ENCODE assay signal across 8 mouse cellular contexts in genomic region chr7:127745251-127745651, GRCm38 (mm10). TPM values are rescaled to one million over a fixed set of nuclear protein-coding genes. Genes with fewer than 3 reads are reported as not detected.
DNase-seq lines count a peak whose midpoint lies in the region; ATAC-seq and TF ChIP-seq lines count a peak whose summit lies in the region.

No protein-coding gene starts in this region.

- no peak for TF ChIP-seq CTCF in bone marrow, adult 2 months (IDR thresholded peaks at IDR 0.05; ENCODE audit: control insufficient read depth, insufficient read depth, low read length)
- no peak for TF ChIP-seq CTCF in midbrain, postnatal 0 days (IDR thresholded peaks at IDR 0.05)

- WGBS in bone marrow, adult 2 months = 0% methylated on average over 19 of the region's 19 CpGs
- under 1% methylated on average over 19 of the region's 19 CpGs for WGBS in embryonic facial prominence, embryonic 15.5 days
- WGBS in limb, embryonic 14.5 days = under 1% methylated on average over 19 of the region's 19 CpGs
- WGBS in midbrain, postnatal 0 days = under 1% methylated on average over 19 of the region's 19 CpGs

- TF ChIP-seq POLR2A in bone marrow, adult 2 months (IDR thresholded peaks at IDR 0.05; ENCODE audit: borderline replicate concordance, control insufficient read depth, low read depth, low read length) = no peak
- TF ChIP-seq POLR2A in limb, embryonic 14.5 days (IDR thresholded peaks at IDR 0.05; ENCODE audit: borderline replicate concordance, extremely low read depth, insufficient read depth, insufficient read length) = no peak

- peak overlapping the region; percentile 33 for H3K9ac ChIP-seq in embryonic facial prominence, embryonic 15.5 days
- H3K9ac ChIP-seq in limb, embryonic 14.5 days (ENCODE audit: low read depth, low read length, severe bottlenecking) = peak overlapping the region; percentile 72
- H3K9ac ChIP-seq in midbrain, postnatal 0 days (replicated peaks; ENCODE audit: low read length, poor library complexity, severe bottlenecking) = peak overlapping the region; percentile 44; the same call in 1 of the 2 replicates

- H3K4me3 ChIP-seq in bone marrow, adult 2 months (replicated peaks; ENCODE audit: control insufficient read depth, low read depth, low read length) = peak overlapping the region; percentile 95
- H3K4me3 ChIP-seq in embryonic facial prominence, embryonic 15.5 days (replicated peaks) = peak overlapping the region; percentile 77
- peak overlapping the region; percentile 88 for H3K4me3 ChIP-seq in limb, embryonic 14.5 days (replicated peaks; ENCODE audit: low read length)
- peak overlapping the region; percentile 86 for H3K4me3 ChIP-seq in midbrain, postnatal 0 days (ENCODE audit: low read depth, low read length)

- ATAC-seq in embryonic facial prominence, embryonic 15.5 days (ENCODE audit: insufficient number of reproducible peaks, low FRiP score, low TSS enrichment, low read depth) = peak; percentile 86
- ATAC-seq in limb, embryonic 14.5 days (ENCODE audit: low FRiP score, low read depth) = peak; percentile 85
- ATAC-seq in midbrain, postnatal 0 days (ENCODE audit: low FRiP score) = peak; percentile 89

- no peaks in the 10 kb centered on the region for H3K4me1 ChIP-seq in bone marrow, adult 2 months (ENCODE audit: control insufficient read depth, insufficient read depth, low read length)
- H3K4me1 ChIP-seq in embryonic facial prominence, embryonic 15.5 days = peaks cover 21% of the 10 kb centered on the region
- H3K4me1 ChIP-seq in limb, embryonic 14.5 days (ENCODE audit: control insufficient read depth, insufficient read depth, low read length) = peaks cover 10% of the 10 kb centered on the region; the same call in 1 of the 2 replicates
- H3K4me1 ChIP-seq in midbrain, postnatal 0 days (ENCODE audit: insufficient read depth, low read length) = no peaks in the 10 kb centered on the region

- H3K36me3 ChIP-seq in embryonic facial prominence, embryonic 15.5 days = peaks cover 23% of the 10 kb centered on the region
- peaks cover 24% of the 10 kb centered on the region for H3K36me3 ChIP-seq in limb, embryonic 14.5 days (ENCODE audit: control insufficient read depth, insufficient read depth, low read length)
- peaks cover 17% of the 10 kb centered on the region for H3K36me3 ChIP-seq in midbrain, postnatal 0 days (ENCODE audit: insufficient read depth, low read length)

- DNase-seq in A20 (ENCODE audit: low read depth, low spot score) = peak; percentile 96
- peak; percentile 96 for DNase-seq in heart, adult 8-10 months (ENCODE audit: low spot score)
- DNase-seq in kidney, adult 9 months = peak; percentile 98
- DNase-seq in limb, embryonic 14.5 days (ENCODE audit: low spot score) = peak; percentile 98
- DNase-seq in midbrain, postnatal 0 days (ENCODE audit: low spot score) = peak; percentile 99
- DNase-seq in spleen, postnatal 14 days (ENCODE audit: low spot score in 2 of 2) = peak; percentile 56 to 73

- peak overlapping the region; percentile 89 for H3K4me2 ChIP-seq in embryonic facial prominence, embryonic 15.5 days (replicated peaks)
- H3K4me2 ChIP-seq in limb, embryonic 14.5 days (replicated peaks; ENCODE audit: low read depth, low read length, severe bottlenecking) = peak overlapping the region; percentile 55
- H3K4me2 ChIP-seq in midbrain, postnatal 0 days (ENCODE audit: low read depth, low read length, poor library complexity, severe bottlenecking) = peak overlapping the region; percentile 54

- H3K9me3 ChIP-seq in embryonic facial prominence, embryonic 15.5 days (replicated peaks) = no peaks in the 10 kb centered on the region
- H3K9me3 ChIP-seq in limb, embryonic 14.5 days (ENCODE audit: control insufficient read depth, low read length) = no peaks in the 10 kb centered on the region
- H3K9me3 ChIP-seq in midbrain, postnatal 0 days (ENCODE audit: low read length) = no peaks in the 10 kb centered on the region

- H3K27me3 ChIP-seq in embryonic facial prominence, embryonic 15.5 days = no peaks in the 10 kb centered on the region
- no peaks in the 10 kb centered on the region for H3K27me3 ChIP-seq in limb, embryonic 14.5 days (ENCODE audit: control insufficient read depth, insufficient read depth, low read length)
- no peaks in the 10 kb centered on the region for H3K27me3 ChIP-seq in midbrain, postnatal 0 days (ENCODE audit: insufficient read depth, low read length)

- peak overlapping the region; percentile 83; the same call in 1 of the 2 replicates for H3K27ac ChIP-seq in bone marrow, adult 2 months (ENCODE audit: control insufficient read depth, insufficient read depth, low read depth, low read length, poor library complexity)
- peak overlapping the region; percentile 93 for H3K27ac ChIP-seq in embryonic facial prominence, embryonic 15.5 days (replicated peaks)
- peak overlapping the region; percentile 86 for H3K27ac ChIP-seq in limb, embryonic 14.5 days (replicated peaks; ENCODE audit: low read depth, low read length)
- peak overlapping the region; percentile 82 for H3K27ac ChIP-seq in midbrain, postnatal 0 days (ENCODE audit: low read depth, low read length)

RNA-seq across cellular contexts. Expression of gene Fbxl19, which starts 0.9 kb away (rescaled TPM):
- polyA plus RNA-seq in bone marrow, adult 2 months (2011; ENCODE audit: insufficient read depth, insufficient read length, low replicate concordance, missing spikeins) = 18.8 and 23.0 TPM in 2 replicates
- 5.2 and 5.7 TPM in 2 replicates for polyA plus RNA-seq in embryonic facial prominence, embryonic 15.5 days (2015; fragmentation: Nextera tagmentation; extraction: Ambion mirVana)
- 1 to 10 TPM; 1.9 to 4.9 (median 3.2) TPM for total RNA-seq in heart, adult 8-10 months (2022)
- 64.5 and 81.3 TPM in 2 replicates for polyA plus RNA-seq in limb, embryonic 14.5 days (2012; rRNA removed)
- 4.4 and 6.8 TPM in 2 replicates for polyA plus RNA-seq in limb, embryonic 14.5 days (2014; fragmentation: Nextera tagmentation; extraction: Ambion mirVana)
- total RNA-seq in midbrain, postnatal 0 days (2014; rRNA removed) = 207 and 221 TPM in 2 replicates
- polyA plus RNA-seq in midbrain, postnatal 0 days (2015; fragmentation: Nextera tagmentation; extraction: Ambion mirVana) = 5.9 and 8.3 TPM in 2 replicates

RNA-seq across cellular contexts. Expression of gene Ctf2, which starts 13.3 kb away (rescaled TPM):
- not detected in 2 replicates for polyA plus RNA-seq in bone marrow, adult 2 months (2011; ENCODE audit: insufficient read depth, insufficient read length, low replicate concordance, missing spikeins)
- 1.1 and 1.3 TPM in 2 replicates for polyA plus RNA-seq in embryonic facial prominence, embryonic 15.5 days (2015; fragmentation: Nextera tagmentation; extraction: Ambion mirVana)
- total RNA-seq in heart, adult 8-10 months (2022) = not detected
- 0.03 TPM in 1 of 2 replicates, not detected in the other for polyA plus RNA-seq in limb, embryonic 14.5 days (2012; rRNA removed)
- polyA plus RNA-seq in limb, embryonic 14.5 days (2014; fragmentation: Nextera tagmentation; extraction: Ambion mirVana) = 0.22 and 0.34 TPM in 2 replicates
- total RNA-seq in midbrain, postnatal 0 days (2014; rRNA removed) = not detected in 2 replicates
- not detected in 2 replicates for polyA plus RNA-seq in midbrain, postnatal 0 days (2015; fragmentation: Nextera tagmentation; extraction: Ambion mirVana)

RNA-seq across cellular contexts. Expression of gene Orai3, which starts 24.4 kb away (rescaled TPM):
- polyA plus RNA-seq in bone marrow, adult 2 months (2011; ENCODE audit: insufficient read depth, insufficient read length, low replicate concordance, missing spikeins) = 7.6 and 14.6 TPM in 2 replicates
- 27.6 and 28.1 TPM in 2 replicates for polyA plus RNA-seq in embryonic facial prominence, embryonic 15.5 days (2015; fragmentation: Nextera tagmentation; extraction: Ambion mirVana)
- 10 to 100 TPM; 20.0 to 26.6 (median 24.7) TPM for total RNA-seq in heart, adult 8-10 months (2022)
- 22.8 and 29.6 TPM in 2 replicates for polyA plus RNA-seq in limb, embryonic 14.5 days (2012; rRNA removed)
- polyA plus RNA-seq in limb, embryonic 14.5 days (2014; fragmentation: Nextera tagmentation; extraction: Ambion mirVana) = 10.5 and 11.6 TPM in 2 replicates
- total RNA-seq in midbrain, postnatal 0 days (2014; rRNA removed) = 14.8 and 17.6 TPM in 2 replicates
- 9.9 and 10.0 TPM in 2 replicates for polyA plus RNA-seq in midbrain, postnatal 0 days (2015; fragmentation: Nextera tagmentation; extraction: Ambion mirVana)

RNA-seq across cellular contexts. Expression of gene Setd1a, which starts 31.2 kb away (rescaled TPM):
- polyA plus RNA-seq in bone marrow, adult 2 months (2011; ENCODE audit: insufficient read depth, insufficient read length, low replicate concordance, missing spikeins) = 24.2 and 36.3 TPM in 2 replicates
- polyA plus RNA-seq in embryonic facial prominence, embryonic 15.5 days (2015; fragmentation: Nextera tagmentation; extraction: Ambion mirVana) = 26.3 and 27.0 TPM in 2 replicates
- total RNA-seq in heart, adult 8-10 months (2022) = 10 to 100 TPM; 15.4 to 23.1 (median 17.9) TPM
- 29.7 and 31.8 TPM in 2 replicates for polyA plus RNA-seq in limb, embryonic 14.5 days (2012; rRNA removed)
- polyA plus RNA-seq in limb, embryonic 14.5 days (2014; fragmentation: Nextera tagmentation; extraction: Ambion mirVana) = 27.3 and 32.0 TPM in 2 replicates
- total RNA-seq in midbrain, postnatal 0 days (2014; rRNA removed) = 18.0 and 19.8 TPM in 2 replicates
- polyA plus RNA-seq in midbrain, postnatal 0 days (2015; fragmentation: Nextera tagmentation; extraction: Ambion mirVana) = 12.7 and 16.4 TPM in 2 replicates

RNA-seq across cellular contexts. Expression of gene Ctf1, which starts 32.7 kb away (rescaled TPM):
- polyA plus RNA-seq in bone marrow, adult 2 months (2011; ENCODE audit: insufficient read depth, insufficient read length, low replicate concordance, missing spikeins) = not detected in 2 replicates
- 25.9 and 29.8 TPM in 2 replicates for polyA plus RNA-seq in embryonic facial prominence, embryonic 15.5 days (2015; fragmentation: Nextera tagmentation; extraction: Ambion mirVana)
- 10 to 100 TPM in 3 of 4 experiments, 1 to 10 TPM in 1; 9.4 to 12.3 (median 10.2) TPM for total RNA-seq in heart, adult 8-10 months (2022)
- 53.6 and 82.9 TPM in 2 replicates for polyA plus RNA-seq in limb, embryonic 14.5 days (2012; rRNA removed)
- 34.9 and 41.6 TPM in 2 replicates for polyA plus RNA-seq in limb, embryonic 14.5 days (2014; fragmentation: Nextera tagmentation; extraction: Ambion mirVana)
- total RNA-seq in midbrain, postnatal 0 days (2014; rRNA removed) = 5.5 and 5.6 TPM in 2 replicates
- polyA plus RNA-seq in midbrain, postnatal 0 days (2015; fragmentation: Nextera tagmentation; extraction: Ambion mirVana) = 3.2 and 3.8 TPM in 2 replicates

Comparison
In these comparisons a context has a peak if more than half of its experiments do, and no peak if none do; other contexts are left out.
1. Peak in every context shown above with its lines: DNase-seq, ATAC-seq, H3K4me3 ChIP-seq and H3K27ac ChIP-seq.